Mouse (Mus musculus) neural tube, embryonic 15.5 days (tissue): ENCODE data around the gene Cit. TPM values are rescaled to one million over a fixed set of nuclear protein-coding genes. Genes with fewer than 3 reads are reported as not detected.

Source experiments
- ATAC-seq: fragments of 200-750 bp; cut with Nextera tagmentation; 2 replicates; pipeline ENCODE4 v1.8.0; 2017; ENCODE audit warnings: mild to moderate bottlenecking, moderate TSS enrichment, moderate library complexity; ENCODE audit not compliant: low FRiP score
- H3K27ac ChIP-seq: fragments of 300-500 bp; sonication (generic); replicated peaks from 2 replicates; pipeline ENCODE4 v1.5.1; 2015; ENCODE audit warnings: mild to moderate bottlenecking, inconsistent platforms
- H3K27me3 ChIP-seq: fragments of 300-500 bp; sonication (generic); replicated peaks from 2 replicates; pipeline ENCODE4 v1.6.1; 2015; ENCODE audit warnings: inconsistent platforms
- H3K36me3 ChIP-seq: fragments of 300-500 bp; sonication (generic); 2 replicates; pipeline ENCODE4 v1.6.1; 2015; ENCODE audit warnings: inconsistent platforms
- H3K4me1 ChIP-seq: fragments of 300-500 bp; sonication (generic); 2 replicates; pipeline ENCODE4 v1.6.1; 2015; ENCODE audit warnings: inconsistent platforms
- H3K4me2 ChIP-seq: fragments of 300-500 bp; sonication (generic); 2 replicates; pipeline ENCODE4 v1.6.1; 2015; ENCODE audit warnings: inconsistent platforms, mild to moderate bottlenecking, moderate library complexity
- H3K4me3 ChIP-seq: fragments of 300-500 bp; sonication (generic); replicated peaks from 2 replicates; pipeline ENCODE4 v1.5.1; 2015; ENCODE audit warnings: mild to moderate bottlenecking, inconsistent platforms
- H3K9ac ChIP-seq: fragments of 300-500 bp; sonication (generic); replicated peaks from 2 replicates; pipeline ENCODE4 v1.6.1; 2015; ENCODE audit warnings: mild to moderate bottlenecking, inconsistent platforms
- H3K9me3 ChIP-seq: fragments of 300-500 bp; sonication (generic); replicated peaks from 2 replicates; pipeline ENCODE4 v1.6.1; 2016; ENCODE audit warnings: inconsistent platforms
- WGBS: fragments of 180-500 bp; shearing (Covaris S2); methylation state at CpG from one replicate; pipeline ENCODE4 v1.1.7; 2015; ENCODE audit warnings: mixed read lengths; 5-methylcytosine and 5-hydroxymethylcytosine counted together
- polyA plus RNA-seq: library from polyadenylated mRNA; unstranded; fragments of >200 nt; fragmentation: Nextera tagmentation; extraction: Ambion mirVana; gene quantifications from 2 replicates; pipeline ENCODE4 v1.2.1, GENCODE M21; 2015

Gene Cit
- polyA plus RNA-seq, 1 experiment from 2014 or later = 40.1 TPM

DNA sequence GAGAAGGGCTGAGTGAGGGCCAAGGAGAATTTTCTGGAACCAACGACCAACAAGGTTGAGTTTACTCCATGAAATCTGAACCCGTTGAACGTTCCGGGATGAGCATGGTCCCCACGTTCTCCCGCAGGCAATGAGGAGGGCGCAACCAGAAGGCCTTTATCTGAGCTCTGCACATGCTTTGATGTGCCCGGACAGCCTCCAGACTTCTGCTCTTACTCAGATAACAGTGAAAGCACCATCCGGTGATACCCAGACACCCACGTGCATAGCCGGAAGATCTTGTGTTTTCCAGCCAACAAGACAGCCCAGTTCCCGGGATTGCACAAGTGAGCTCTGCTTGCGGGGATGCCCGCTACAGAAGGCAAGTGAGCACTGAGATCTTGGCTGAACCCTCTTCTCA lies 181.5 kb downstream of the Cit start:
- Histone ChIP-seq H3K4me2 (no peak overlapping the region), H3K27me3 (no peaks in the 10 kb centered on the region), H3K27ac (no peak overlapping the region), H3K4me1 (peaks cover 32% of the 10 kb centered on the region), H3K9me3 (no peaks in the 10 kb centered on the region), H3K4me3 (no peak overlapping the region), H3K9ac (no peak overlapping the region), H3K36me3 (no peaks in the 10 kb centered on the region; the same call in 1 of the 2 replicates)
- WGBS = 91% methylated on average over 14 of the region's 14 CpGs
- no peak for ATAC-seq

DNA sequence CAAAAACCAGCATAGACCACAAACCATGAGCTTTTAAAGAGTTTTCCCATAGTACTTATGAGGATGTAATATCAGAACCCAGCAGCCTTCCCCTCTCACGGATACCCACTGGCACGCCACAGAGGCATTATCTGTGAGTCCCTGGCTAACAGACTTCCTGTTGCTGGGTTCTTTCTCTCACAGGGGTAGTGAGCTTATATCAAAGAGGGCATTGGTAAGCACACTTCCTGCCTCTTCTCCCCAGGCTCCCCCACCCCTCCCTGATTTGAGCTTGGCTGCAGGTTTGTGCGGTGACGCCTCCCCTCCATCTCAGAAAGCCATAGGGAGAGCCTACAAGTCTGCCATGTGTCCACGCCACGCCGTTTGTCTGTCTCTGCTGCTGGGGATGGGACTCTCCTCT lies 184.0 kb downstream of the Cit start:
- Histone ChIP-seq H3K36me3 (no peaks in the 10 kb centered on the region), H3K4me3 (no peak overlapping the region), H3K27me3 (no peaks in the 10 kb centered on the region), H3K4me1 (peaks cover 16% of the 10 kb centered on the region), H3K9ac (no peak overlapping the region), H3K4me2 (no peak overlapping the region), H3K27ac (no peak overlapping the region), H3K9me3 (no peaks in the 10 kb centered on the region)
- no peak for ATAC-seq
- 84% methylated on average over 7 of the region's 7 CpGs for WGBS

DNA sequence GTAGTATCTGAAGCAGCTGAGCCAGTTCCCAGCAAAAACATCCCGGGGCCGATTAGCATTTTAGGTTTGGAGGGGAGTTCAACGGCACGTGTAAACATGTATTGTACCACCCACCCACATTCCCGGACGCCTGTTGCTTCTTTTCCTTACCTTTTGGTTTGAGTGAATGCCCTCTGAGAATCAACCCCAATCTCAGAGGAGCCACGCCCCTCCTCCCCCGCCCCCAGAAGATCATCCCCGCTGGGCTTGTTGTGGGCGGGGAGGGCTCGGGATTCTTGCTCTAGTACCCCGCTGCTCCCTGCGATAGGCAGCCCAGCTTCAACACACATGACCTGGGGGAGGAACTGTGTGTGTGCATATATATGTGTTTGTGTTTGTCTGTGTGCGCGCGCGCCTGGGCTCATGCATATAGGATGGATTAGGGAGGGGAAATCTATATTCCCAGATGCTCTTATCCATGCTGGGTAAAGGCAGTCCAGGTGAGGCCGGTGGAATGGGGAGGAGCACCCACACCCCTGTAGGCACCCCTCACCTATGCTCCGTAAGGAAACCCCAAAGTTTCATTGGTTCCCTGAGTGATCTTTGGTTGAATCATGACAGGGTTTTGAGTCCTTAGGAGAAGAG lies 185.6 kb downstream of the Cit start:
- Histone ChIP-seq H3K27me3 (no peaks in the 10 kb centered on the region), H3K36me3 (no peaks in the 10 kb centered on the region), H3K27ac (no peak overlapping the region), H3K4me2 (peak overlapping the region; percentile 58), H3K9ac (peak overlapping the region; percentile 34; the same call in 1 of the 2 replicates), H3K4me1 (peaks cover 12% of the 10 kb centered on the region), H3K9me3 (no peaks in the 10 kb centered on the region), H3K4me3 (peak overlapping the region; percentile 26)
- 8% methylated on average over 19 of the region's 19 CpGs for WGBS
- peak; percentile 57; the same call in 1 of the 2 replicates for ATAC-seq

- Histone ChIP-seq H3K4me3 (peak overlapping the region; percentile 26), H3K9ac (no peak overlapping the region), H3K4me1 (peaks cover 12% of the 10 kb centered on the region), H3K36me3 (no peaks in the 10 kb centered on the region), H3K27ac (peak overlapping the region; percentile 56; the same call in 1 of the 2 replicates), H3K27me3 (no peaks in the 10 kb centered on the region), H3K9me3 (no peaks in the 10 kb centered on the region), H3K4me2 (peak overlapping the region; percentile 58)
- WGBS = 2% methylated on average over 14 of the region's 14 CpGs
- ATAC-seq = peak; percentile 68
Observed at GRCm38 (mm10) chr5:116031190-116031577, 186.1 kb downstream of the Cit start.

DNA sequence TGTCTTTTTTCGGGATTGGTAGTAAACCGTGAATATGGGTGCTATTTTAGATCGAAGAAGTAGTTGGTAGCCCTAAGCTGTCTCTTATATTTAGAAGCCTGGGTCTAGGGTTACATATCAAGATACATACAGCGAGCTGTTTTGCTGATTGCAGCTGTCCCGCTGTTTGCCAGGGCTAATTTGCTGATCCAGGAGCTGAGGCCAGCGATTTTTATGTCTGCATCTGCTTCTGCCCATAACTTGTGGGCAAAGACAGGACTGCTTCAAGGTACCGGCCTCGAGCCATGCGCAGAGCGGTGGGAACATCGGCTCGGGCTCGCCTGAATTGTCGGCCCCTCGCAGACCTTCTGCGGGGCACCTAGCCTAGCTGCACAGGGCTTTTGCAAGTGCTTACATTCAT lies 191.4 kb downstream of the Cit start:
- no peaks in the 10 kb centered on the region for H3K9me3 ChIP-seq
- H3K36me3 ChIP-seq = no peaks in the 10 kb centered on the region
- no peaks in the 10 kb centered on the region for H3K27me3 ChIP-seq
- no peak for ATAC-seq
- H3K9ac ChIP-seq = no peak overlapping the region
- H3K4me3 ChIP-seq = no peak overlapping the region
- H3K4me1 ChIP-seq = peaks cover 3% of the 10 kb centered on the region; the same call in 1 of the 2 replicates
- H3K27ac ChIP-seq = peak overlapping the region; percentile 33; the same call in 1 of the 2 replicates
- H3K4me2 ChIP-seq = no peak overlapping the region
- 57% methylated on average over 16 of the region's 16 CpGs for WGBS

GRCm38 (mm10) chr5:116037731-116038130 lies 192.7 kb downstream of the Cit start:
- WGBS = 58% methylated on average over 12 of the region's 12 CpGs
- ATAC-seq = no peak
- Histone ChIP-seq H3K9me3 (no peaks in the 10 kb centered on the region), H3K27me3 (no peaks in the 10 kb centered on the region), H3K4me2 (no peak overlapping the region), H3K4me3 (no peak overlapping the region), H3K4me1 (no peaks in the 10 kb centered on the region), H3K9ac (no peak overlapping the region), H3K27ac (no peak overlapping the region), H3K36me3 (no peaks in the 10 kb centered on the region)

DNA sequence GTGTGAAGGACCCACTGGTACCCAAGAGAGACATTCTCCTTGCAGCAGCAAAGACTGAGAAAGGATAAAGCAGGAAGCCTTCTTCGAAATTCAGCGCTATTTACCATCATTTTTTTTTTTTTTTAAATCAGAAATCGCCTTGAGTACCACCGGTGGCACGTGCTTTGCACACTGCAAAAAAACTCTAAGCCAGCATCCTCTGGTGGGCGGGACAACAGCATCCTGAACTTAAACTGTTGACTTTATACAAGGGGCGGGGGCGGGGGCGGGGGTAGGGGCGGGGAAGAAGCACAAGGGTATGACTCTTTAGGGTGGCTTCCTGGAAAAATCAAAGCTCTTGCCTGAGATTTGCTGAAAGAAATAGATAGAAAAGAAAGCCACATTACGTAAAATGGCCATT lies 194.6 kb downstream of the Cit start:
- Histone ChIP-seq H3K27ac (no peak overlapping the region), H3K4me3 (no peak overlapping the region), H3K27me3 (no peaks in the 10 kb centered on the region), H3K36me3 (no peaks in the 10 kb centered on the region), H3K9ac (no peak overlapping the region), H3K4me2 (peak overlapping the region; percentile 37), H3K9me3 (no peaks in the 10 kb centered on the region), H3K4me1 (no peaks in the 10 kb centered on the region)
- ATAC-seq = no peak
- WGBS = 27% methylated on average over 11 of the region's 11 CpGs

DNA sequence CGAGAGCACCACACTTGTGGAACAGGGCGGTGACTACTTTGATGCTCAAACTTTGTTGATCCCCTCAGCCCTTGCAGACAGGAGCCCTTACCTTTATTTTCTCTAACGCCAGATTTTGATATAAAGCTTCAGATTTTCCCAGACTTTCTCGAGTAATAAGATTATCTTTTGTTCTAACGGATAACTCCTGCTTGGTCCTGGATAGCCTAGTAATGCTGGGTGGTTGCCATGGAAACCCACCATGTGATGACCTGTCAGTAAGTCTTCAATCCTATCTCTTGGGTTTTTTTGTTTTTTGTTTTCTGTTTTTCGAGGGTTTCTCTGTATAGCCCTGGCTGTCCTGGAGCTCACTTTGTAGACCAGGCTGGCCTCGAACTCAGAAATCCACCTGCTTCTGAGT lies 197.2 kb downstream of the Cit start:
- no peaks in the 10 kb centered on the region for H3K9me3 ChIP-seq
- 68% methylated on average over 7 of the region's 7 CpGs for WGBS
- no peak overlapping the region for H3K27ac ChIP-seq
- no peak overlapping the region for H3K9ac ChIP-seq
- H3K4me2 ChIP-seq = no peak overlapping the region
- no peaks in the 10 kb centered on the region for H3K27me3 ChIP-seq
- ATAC-seq = no peak
- no peaks in the 10 kb centered on the region for H3K36me3 ChIP-seq
- no peaks in the 10 kb centered on the region for H3K4me1 ChIP-seq
- H3K4me3 ChIP-seq = no peak overlapping the region

DNA sequence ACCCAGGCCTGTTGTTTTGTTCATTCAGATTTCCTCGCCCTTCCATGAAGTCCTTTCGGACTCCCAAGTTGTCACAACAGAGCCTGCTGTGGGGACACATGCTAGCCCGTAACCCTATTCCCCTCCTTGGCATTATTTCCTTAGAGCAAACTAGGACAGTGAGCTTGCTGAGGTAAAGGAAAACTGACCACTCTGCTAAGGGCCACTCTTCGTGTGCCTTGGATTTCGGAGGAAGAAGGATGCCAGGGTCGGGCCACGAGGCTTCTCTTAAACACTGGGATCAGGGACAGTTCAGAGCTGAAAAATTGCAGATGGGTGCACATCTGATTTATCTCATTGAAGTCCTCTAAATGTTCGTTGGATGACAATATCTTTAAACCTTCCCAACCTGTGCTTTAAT lies 200.5 kb downstream of the Cit start:
- H3K9me3 ChIP-seq = no peaks in the 10 kb centered on the region
- no peaks in the 10 kb centered on the region for H3K36me3 ChIP-seq
- ATAC-seq = no peak
- H3K27me3 ChIP-seq = no peaks in the 10 kb centered on the region
- no peak overlapping the region for H3K4me3 ChIP-seq
- no peak overlapping the region for H3K4me2 ChIP-seq
- no peaks in the 10 kb centered on the region for H3K4me1 ChIP-seq
- no peak overlapping the region for H3K27ac ChIP-seq
- WGBS = 84% methylated on average over 8 of the region's 8 CpGs
- H3K9ac ChIP-seq = no peak overlapping the region

GRCm38 (mm10) chr5:116046246-116046645 lies 201.2 kb downstream of the Cit start:
- Histone ChIP-seq H3K9me3 (no peaks in the 10 kb centered on the region), H3K27ac (no peak overlapping the region), H3K4me2 (no peak overlapping the region), H3K27me3 (no peaks in the 10 kb centered on the region), H3K4me3 (no peak overlapping the region), H3K9ac (no peak overlapping the region), H3K36me3 (no peaks in the 10 kb centered on the region), H3K4me1 (no peaks in the 10 kb centered on the region)
- no peak for ATAC-seq
- WGBS = 79% methylated on average over 4 of the region's 4 CpGs

DNA sequence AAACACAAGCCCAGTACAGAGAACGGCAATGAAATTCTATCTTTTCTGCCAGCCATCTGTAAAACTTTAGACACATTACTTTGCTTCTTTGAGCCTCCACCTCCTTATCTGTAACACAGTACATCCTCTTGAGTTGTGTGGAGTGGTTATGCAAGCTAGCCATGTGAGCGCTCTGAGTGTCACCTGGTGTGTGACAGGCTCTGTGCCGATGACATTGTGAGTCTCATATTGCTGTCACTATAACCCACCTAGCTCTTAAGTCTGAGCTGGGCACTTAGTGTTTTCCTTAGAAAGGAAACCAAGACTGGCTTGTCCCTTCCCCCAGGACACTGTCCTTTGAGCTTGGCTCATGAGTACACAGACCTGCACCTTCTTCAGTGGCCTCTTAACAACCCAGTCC lies 203.2 kb downstream of the Cit start:
- Histone ChIP-seq H3K36me3 (no peaks in the 10 kb centered on the region), H3K4me2 (no peak overlapping the region), H3K4me3 (no peak overlapping the region), H3K27ac (no peak overlapping the region), H3K27me3 (no peaks in the 10 kb centered on the region), H3K9me3 (no peaks in the 10 kb centered on the region), H3K9ac (no peak overlapping the region), H3K4me1 (no peaks in the 10 kb centered on the region)
- WGBS = 99% methylated on average over 3 of the region's 3 CpGs
- ATAC-seq = no peak

GRCm38 (mm10) chr5:116049821-116050220 lies 204.7 kb downstream of the Cit start:
- H3K4me2 ChIP-seq = no peak overlapping the region
- no peaks in the 10 kb centered on the region for H3K27me3 ChIP-seq
- no peaks in the 10 kb centered on the region for H3K36me3 ChIP-seq
- no peak overlapping the region for H3K9ac ChIP-seq
- WGBS = 86% methylated on average over 4 of the region's 4 CpGs
- H3K4me3 ChIP-seq = no peak overlapping the region
- H3K27ac ChIP-seq = no peak overlapping the region
- no peaks in the 10 kb centered on the region for H3K4me1 ChIP-seq
- H3K9me3 ChIP-seq = no peaks in the 10 kb centered on the region
- no peak for ATAC-seq
